Mouse (Mus musculus): ENCODE measurements at regions not wholly inside any gene's neighbourhood (a gene's known extent, or its start where the extent isn't known, plus 50 kb on each side); places are given as distances from the start of the nearest gene placed in this dataset.
A peak's percentile ranks its signal among the peaks of the same experiment; 100 is the strongest.

DNA sequence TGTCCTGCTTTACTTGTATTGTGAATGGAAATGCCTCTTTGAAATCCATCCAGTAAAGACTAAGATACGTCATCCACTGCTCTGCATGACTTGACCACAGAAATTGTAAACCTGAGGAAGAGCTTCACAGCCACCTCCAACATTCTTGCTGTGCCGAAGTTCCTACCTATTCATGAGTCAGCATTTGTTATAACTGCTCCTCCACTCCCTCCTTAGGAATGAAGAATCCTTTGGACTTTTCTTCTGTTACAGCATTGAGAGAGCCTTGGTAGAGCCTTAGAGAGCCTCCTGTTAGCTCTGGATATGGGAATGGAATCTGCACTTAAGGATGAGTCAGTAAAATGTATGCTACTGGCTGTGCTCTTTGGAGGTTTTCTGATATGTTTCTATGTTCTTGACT lies 750.5 kb upstream of the Gcfc2 start:
- DNase-seq: no peak

DNA sequence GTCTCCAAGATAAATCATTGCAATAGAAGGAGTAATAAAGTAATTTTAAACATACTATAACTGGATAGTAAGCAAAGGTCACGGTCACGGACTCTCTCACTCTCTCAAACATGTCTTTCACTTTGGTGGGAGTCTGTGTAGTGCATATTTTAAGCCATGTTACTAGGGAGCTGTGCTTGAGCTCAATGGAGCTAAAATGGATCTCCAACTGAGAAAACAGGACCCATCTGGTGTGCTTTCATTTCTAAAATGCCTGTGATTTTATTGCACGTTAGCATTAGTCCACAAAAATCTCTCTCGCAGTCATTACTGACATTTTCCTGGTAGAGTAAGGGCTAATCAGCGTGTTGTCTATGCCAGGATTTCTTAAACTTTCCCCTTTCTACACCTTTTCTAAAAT lies 733.3 kb upstream of the Gcfc2 start:
- DNase-seq: no peak

DNA sequence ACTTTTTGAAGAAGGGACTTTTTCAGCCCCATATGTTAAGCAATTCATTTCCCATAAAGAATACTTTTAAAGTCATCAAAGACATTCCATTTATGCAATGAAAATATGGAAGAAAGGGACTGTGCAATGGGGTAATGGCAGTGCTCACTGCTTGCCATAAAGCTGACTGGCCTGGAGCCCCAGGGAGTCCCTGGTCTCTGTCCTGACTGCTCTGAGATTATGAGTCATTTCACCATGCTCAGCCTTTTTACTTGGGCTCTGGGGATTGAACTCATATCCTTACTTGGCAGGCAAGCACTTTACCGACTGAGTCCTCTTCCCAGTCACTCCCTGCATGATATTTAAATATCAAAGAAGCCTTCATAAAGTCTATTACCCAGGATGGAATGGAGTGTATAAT lies 712.9 kb upstream of the Gcfc2 start:
- no peak for DNase-seq

DNA sequence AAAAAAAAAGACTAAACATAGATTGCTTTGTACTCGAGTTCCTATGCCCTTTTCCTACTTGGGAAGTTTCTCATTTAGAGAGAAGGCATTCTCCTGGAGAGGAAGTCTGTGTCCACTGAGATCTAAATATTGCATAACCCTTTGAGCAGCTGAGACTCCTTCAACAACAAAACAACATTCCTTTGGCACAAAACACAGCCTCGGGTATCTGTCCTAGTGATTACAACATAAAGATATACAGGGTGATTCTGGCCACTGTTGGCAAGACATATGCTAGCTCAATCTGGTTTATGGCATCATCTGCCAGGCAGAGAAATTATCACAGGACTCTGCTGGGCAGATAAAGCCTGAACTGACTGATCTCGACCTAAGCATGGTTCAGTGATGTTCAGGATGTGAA lies 692.7 kb upstream of the Gcfc2 start:
- peak; percentile 10 for DNase-seq

DNA sequence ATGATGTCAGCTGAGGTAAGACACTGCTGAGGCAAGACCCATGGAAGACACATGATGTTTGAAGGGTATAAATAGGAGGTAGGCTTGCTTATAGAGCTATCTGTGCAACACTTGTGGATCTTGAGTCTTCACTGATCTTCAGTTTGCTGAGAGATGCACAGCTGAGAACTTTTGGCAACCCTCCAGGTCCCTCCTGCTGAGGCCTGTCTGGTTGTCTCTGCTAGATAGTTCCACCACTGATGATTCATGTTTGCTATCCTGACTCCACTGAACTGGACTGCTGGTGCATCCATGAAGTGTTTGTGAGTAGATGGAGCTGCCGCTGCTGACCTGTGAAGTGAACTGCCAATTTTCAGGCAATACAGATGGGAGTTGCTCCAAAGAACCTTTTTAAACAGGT lies 663.6 kb upstream of the Gcfc2 start:
- no peak for DNase-seq
